Mouse (Mus musculus) stomach, postnatal 0 days (tissue): ENCODE results near the gene Usp18. TPM values are rescaled to one million over a fixed set of nuclear protein-coding genes. Genes with fewer than 3 reads are reported as not detected.
A peak's percentile ranks its signal among the peaks of the same experiment; 100 is the strongest.

Experiments
- ATAC-seq: fragments of 200-750 bp; cut with Nextera tagmentation; 2 replicates; pipeline ENCODE4 v1.8.0; 2017; ENCODE audit not compliant: low FRiP score, low TSS enrichment
- DNase-seq: peaks from one replicate; pipeline ENCODE4 v3.0.0-alpha.2; 2016; ENCODE audit warnings: low spot score
- H3K27ac ChIP-seq: fragments of 300-500 bp; sonication (generic); replicated peaks from 2 replicates; pipeline ENCODE4 v1.5.1; 2014; ENCODE audit warnings: mild to moderate bottlenecking, control low read depth
- H3K27me3 ChIP-seq: fragments of 300-500 bp; sonication (generic); 2 replicates; pipeline ENCODE4 v1.6.1; 2014; ENCODE audit warnings: low read length; ENCODE audit not compliant: control insufficient read depth, insufficient read depth
- H3K36me3 ChIP-seq: fragments of 300-500 bp; sonication (generic); 2 replicates; pipeline ENCODE4 v1.6.1; 2014; ENCODE audit warnings: low read length, mixed read lengths; ENCODE audit not compliant: control insufficient read depth, insufficient read depth
- H3K4me1 ChIP-seq: fragments of 300-500 bp; sonication (generic); replicated peaks from 2 replicates; pipeline ENCODE4 v1.6.1; 2014; ENCODE audit warnings: antibody characterized with exemption; ENCODE audit not compliant: control insufficient read depth, insufficient read depth
- H3K4me2 ChIP-seq: fragments of 300-500 bp; sonication (generic); replicated peaks from 2 replicates; pipeline ENCODE4 v1.6.1; 2014; ENCODE audit warnings: low read depth, mild to moderate bottlenecking, control low read depth, moderate library complexity
- H3K4me3 ChIP-seq: fragments of 300-500 bp; sonication (generic); 2 replicates; pipeline ENCODE4 v1.5.1; 2014; ENCODE audit warnings: low read depth, low read length, control low read depth
- H3K9ac ChIP-seq: fragments of 300-500 bp; sonication (generic); 2 replicates; pipeline ENCODE4 v1.6.1; 2014; ENCODE audit warnings: mild to moderate bottlenecking, low read length, control low read depth, mixed read lengths
- H3K9me3 ChIP-seq: fragments of 300-500 bp; sonication (generic); 2 replicates; pipeline ENCODE4 v1.6.1; 2016; ENCODE audit warnings: low read length; ENCODE audit not compliant: control insufficient read depth
- CTCF ChIP-seq: IDR thresholded peaks from 2 replicates; pipeline ENCODE4 v1.5.1; 2016; ENCODE audit warnings: antibody characterized with exemption, low read depth, mild to moderate bottlenecking, moderate library complexity
- EP300 ChIP-seq: optimal IDR thresholded peaks from 2 replicates; pipeline ENCODE3; 2016; ENCODE audit warnings: antibody characterized with exemption
- WGBS: fragments of 180-500 bp; shearing (Covaris S2); extraction: QIAGEN DNeasy Blood & Tissue Kit; methylation state at CpG from one replicate; pipeline ENCODE4 v1.1.7; 2014; 5-methylcytosine and 5-hydroxymethylcytosine counted together
- polyA plus RNA-seq: library from polyadenylated mRNA; unstranded; fragments of >200 nt; fragmentation: Nextera tagmentation; extraction: Ambion mirVana; gene quantifications from 2 replicates; pipeline ENCODE4 v1.2.1, GENCODE M21; 2015

The Usp18 gene
- polyA plus RNA-seq, 1 experiment from 2014 or later, result 5.1 TPM

GRCm38 (mm10) chr6:121284132-121284531, 38.4 kb downstream of the Usp18 start:
- WGBS, result 86% methylated on average over 5 of the region's 5 CpGs
- Histone ChIP-seq H3K36me3 (no peaks in the 10 kb centered on the region), H3K9me3 (no peaks in the 10 kb centered on the region), H3K27ac (no peak overlapping the region), H3K4me2 (no peak overlapping the region), H3K4me3 (no peak overlapping the region), H3K9ac (no peak overlapping the region), H3K27me3 (no peaks in the 10 kb centered on the region), H3K4me1 (no peaks in the 10 kb centered on the region)
- no peak for TF ChIP-seq EP300
- TF ChIP-seq CTCF, result no peak
- no peak for DNase-seq
- ATAC-seq, result no peak

- no peaks in the 10 kb centered on the region for H3K9me3 ChIP-seq
- H3K27me3 ChIP-seq, result no peaks in the 10 kb centered on the region
- peaks cover 5% of the 10 kb centered on the region; the same call in 1 of the 2 replicates for H3K4me1 ChIP-seq
- H3K9ac ChIP-seq, result no peak overlapping the region
- DNase-seq (no peak), ATAC-seq (no peak)
- 46% methylated on average over 7 of the region's 7 CpGs for WGBS
- no peak overlapping the region for H3K4me3 ChIP-seq
- no peak for TF ChIP-seq CTCF
- no peak for TF ChIP-seq EP300
- H3K36me3 ChIP-seq, result no peaks in the 10 kb centered on the region
- no peak overlapping the region for H3K27ac ChIP-seq
- H3K4me2 ChIP-seq, result no peak overlapping the region
Observed at GRCm38 (mm10) chr6:121299317-121299716, 53.6 kb downstream of the Usp18 start.

- DNase-seq (peak; percentile 24), ATAC-seq (no peak)
- Histone ChIP-seq H3K27ac (no peak within 1 kb of the TSS), H3K36me3 (no peaks in the 10 kb centered on the region), H3K4me1 (peaks cover 5% of the 10 kb centered on the region; the same call in 1 of the 2 replicates), H3K27me3 (no peaks in the 10 kb centered on the region), H3K4me3 (no peak within 1 kb of the TSS), H3K4me2 (peak within 1 kb of the TSS; percentile 5; the same call in 1 of the 2 replicates), H3K9me3 (no peaks in the 10 kb centered on the region), H3K9ac (0 out of 2 replicates have a peak within 1 kb of the TSS, but pooled peaks have one; percentile 8)
- no peak for TF ChIP-seq EP300
- 2% methylated on average over 11 of the region's 11 CpGs for WGBS
Observed at GRCm38 (mm10) chr6:121299954-121300353, 54.2 kb downstream of the Usp18 start, which contains the start of gene Slc6a13. TSS of gene Slc6a13 (plus strand) at chr6:121300227.

- Histone ChIP-seq H3K27ac (no peak overlapping the region), H3K9me3 (no peaks in the 10 kb centered on the region), H3K4me2 (peak overlapping the region; percentile 5; the same call in 1 of the 2 replicates), H3K4me1 (peaks cover 5% of the 10 kb centered on the region; the same call in 1 of the 2 replicates), H3K36me3 (no peaks in the 10 kb centered on the region), H3K9ac (no peak overlapping the region), H3K27me3 (no peaks in the 10 kb centered on the region), H3K4me3 (no peak overlapping the region)
- no peak for ATAC-seq
- 35% methylated on average over 9 of the region's 9 CpGs for WGBS
- TF ChIP-seq EP300, result no peak
- no peak for TF ChIP-seq CTCF
- DNase-seq, result no peak
Observed at GRCm38 (mm10) chr6:121300504-121300903, 54.8 kb downstream of the Usp18 start.

GRCm38 (mm10) chr6:121303466-121304220, 57.9 kb downstream of the Usp18 start:
- DNase-seq, result no peak
- H3K4me1 ChIP-seq, result peaks cover 5% of the 10 kb centered on the region; the same call in 1 of the 2 replicates
- H3K9me3 ChIP-seq, result no peaks in the 10 kb centered on the region
- no peak overlapping the region for H3K9ac ChIP-seq
- no peak overlapping the region for H3K27ac ChIP-seq
- no peaks in the 10 kb centered on the region for H3K27me3 ChIP-seq
- no peak overlapping the region for H3K4me2 ChIP-seq
- TF ChIP-seq CTCF (no peak), EP300 (no peak)
- ATAC-seq, result no peak
- H3K4me3 ChIP-seq, result no peak overlapping the region
- WGBS, result 61% methylated on average over 10 of the region's 10 CpGs
- H3K36me3 ChIP-seq, result no peaks in the 10 kb centered on the region

GRCm38 (mm10) chr6:121304630-121305029, 58.9 kb downstream of the Usp18 start:
- H3K9ac ChIP-seq, result no peak overlapping the region

More at GRCm38 (mm10) chr6:121304630-121305029, 58.9 kb downstream of the Usp18 start:
- no peak for DNase-seq
- H3K36me3 ChIP-seq, result no peaks in the 10 kb centered on the region
- H3K4me2 ChIP-seq, result no peak overlapping the region
- no peak for ATAC-seq
- no peaks in the 10 kb centered on the region for H3K27me3 ChIP-seq
- H3K9me3 ChIP-seq, result no peaks in the 10 kb centered on the region
- peaks cover 5% of the 10 kb centered on the region; the same call in 1 of the 2 replicates for H3K4me1 ChIP-seq
- H3K27ac ChIP-seq, result no peak overlapping the region
- TF ChIP-seq CTCF (no peak), EP300 (no peak)
- WGBS, result 75% methylated on average over 9 of the region's 9 CpGs
- no peak overlapping the region for H3K4me3 ChIP-seq
